Mouse (Mus musculus) heart, postnatal 0 days (tissue): Measurements from ENCODE around the gene Csrnp1. TPM values are rescaled to one million over a fixed set of nuclear protein-coding genes. Genes with fewer than 3 reads are reported as not detected.

ENCODE experiments used
- ATAC-seq: fragments of 200-750 bp; cut with Nextera tagmentation; 2 replicates; pipeline ENCODE4 v1.8.0; 2017; ENCODE audit warnings: low read depth, moderate number of reproducible peaks, moderate library complexity; ENCODE audit not compliant: insufficient read depth
- DNase-seq: peaks from one replicate; pipeline ENCODE4 v3.0.0-alpha.2; 2016; ENCODE audit warnings: low spot score
- H3K27ac ChIP-seq: fragments of 300-500 bp; sonication (generic); 2 replicates; pipeline ENCODE4 v1.5.1; 2014; ENCODE audit warnings: low read depth, mild to moderate bottlenecking
- H3K27me3 ChIP-seq: fragments of 300-500 bp; sonication (generic); 2 replicates; pipeline ENCODE4 v1.6.1; 2014; ENCODE audit warnings: low read length, mixed read lengths; ENCODE audit not compliant: control insufficient read depth, insufficient read depth
- H3K36me3 ChIP-seq: fragments of 300-500 bp; sonication (generic); replicated peaks from 2 replicates; pipeline ENCODE4 v1.6.1; 2014; ENCODE audit warnings: low read length, mixed read lengths; ENCODE audit not compliant: control insufficient read depth, insufficient read depth
- H3K4me1 ChIP-seq: fragments of 300-500 bp; sonication (generic); 2 replicates; pipeline ENCODE4 v1.6.1; 2014; ENCODE audit warnings: antibody characterized with exemption; ENCODE audit not compliant: control insufficient read depth, insufficient read depth
- H3K4me2 ChIP-seq: fragments of 300-500 bp; sonication (generic); 2 replicates; pipeline ENCODE4 v1.6.1; 2014; ENCODE audit warnings: low read depth, mild to moderate bottlenecking, low read length, moderate library complexity
- H3K4me3 ChIP-seq: fragments of 300-500 bp; sonication (generic); 2 replicates; pipeline ENCODE4 v1.5.1; 2014; ENCODE audit warnings: low read depth, low read length
- H3K9ac ChIP-seq: fragments of 300-500 bp; sonication (generic); replicated peaks from 2 replicates; pipeline ENCODE4 v1.6.1; 2014; ENCODE audit warnings: low read depth, low read length, mixed read lengths
- H3K9me3 ChIP-seq: fragments of 300-500 bp; sonication (generic); replicated peaks from 2 replicates; pipeline ENCODE4 v1.6.1; 2016; ENCODE audit warnings: low read length; ENCODE audit not compliant: control insufficient read depth
- CTCF ChIP-seq: IDR thresholded peaks from 2 replicates; pipeline ENCODE4 v1.5.1; 2016; ENCODE audit warnings: antibody characterized with exemption, control low read depth, low read depth
- EP300 ChIP-seq: IDR thresholded peaks from 2 replicates; pipeline ENCODE4 v1.6.1; 2016; ENCODE audit warnings: antibody characterized with exemption, low read depth
- WGBS: fragments of 180-500 bp; shearing (Covaris S2); extraction: QIAGEN DNeasy Blood & Tissue Kit; methylation state at CpG from one replicate; pipeline ENCODE4 v1.1.7; 2014; 5-methylcytosine and 5-hydroxymethylcytosine counted together
- polyA plus RNA-seq: library from polyadenylated mRNA; unstranded; fragments of >200 nt; fragmentation: Nextera tagmentation; extraction: Ambion mirVana; gene quantifications from 2 replicates; pipeline ENCODE4 v1.2.1, GENCODE M21; 2015
- total RNA-seq: library from RNA; depleted of rRNA; stranded (reverse); fragments of >200 nt; gene quantifications from 2 replicates; pipeline ENCODE4 v1.2.3, GENCODE M21; 2014; ENCODE audit warnings: low replicate concordance

Gene Csrnp1
- total and polyA plus RNA-seq, 2 experiments from 2014 or later: 4.0 to 23.8 TPM

GRCm38 (mm10) chr9:120002893-120003292 is 18.4 kb upstream of the Csrnp1 start:
- H3K4me2 ChIP-seq: no peak overlapping the region

GRCm38 (mm10) chr9:120001945-120002725 is 17.7 kb upstream of the Csrnp1 start:
- peak; percentile 92 for ATAC-seq
- no peak for TF ChIP-seq EP300
- 0 out of 2 replicates have a peak, but pooled peaks cover 6% of the 10 kb centered on the region for H3K4me1 ChIP-seq
- H3K4me2 ChIP-seq: peak overlapping the region; percentile 61
- H3K27me3 ChIP-seq: no peaks in the 10 kb centered on the region
- peak overlapping the region; percentile 47 for H3K4me3 ChIP-seq
- peak; percentile 95 for DNase-seq
- H3K36me3 ChIP-seq: no peaks in the 10 kb centered on the region
- H3K27ac ChIP-seq: peak overlapping the region; percentile 77
- H3K9me3 ChIP-seq: no peaks in the 10 kb centered on the region
- WGBS: 9% methylated on average over 31 of the region's 31 CpGs
- peak overlapping the region; percentile 33; the same call in 1 of the 2 replicates for H3K9ac ChIP-seq

More at GRCm38 (mm10) chr9:120002893-120003292, 18.4 kb upstream of the Csrnp1 start:
- TF ChIP-seq EP300: no peak
- TF ChIP-seq CTCF: no peak
- Histone ChIP-seq H3K36me3 (no peaks in the 10 kb centered on the region), H3K4me3 (no peak overlapping the region), H3K9ac (no peak overlapping the region), H3K9me3 (no peaks in the 10 kb centered on the region), H3K27me3 (no peaks in the 10 kb centered on the region), H3K4me1 (0 out of 2 replicates have a peak, but pooled peaks cover 6% of the 10 kb centered on the region), H3K27ac (no peak overlapping the region)
- ATAC-seq (no peak), DNase-seq (no peak)
- 87% methylated on average over 5 of the region's 5 CpGs for WGBS

- TF ChIP-seq EP300 (no peak), CTCF (no peak)
- no peaks in the 10 kb centered on the region for H3K27me3 ChIP-seq
- no peak for DNase-seq
- 0 out of 2 replicates have a peak, but pooled peaks cover 6% of the 10 kb centered on the region for H3K4me1 ChIP-seq
- no peak overlapping the region for H3K4me2 ChIP-seq
- H3K27ac ChIP-seq: 0 out of 2 replicates have a peak overlapping the region, but pooled peaks have one; percentile 77
- 61% methylated on average over 5 of the region's 5 CpGs for WGBS
- no peak overlapping the region for H3K4me3 ChIP-seq
- no peaks in the 10 kb centered on the region for H3K9me3 ChIP-seq
- H3K36me3 ChIP-seq: no peaks in the 10 kb centered on the region
- H3K9ac ChIP-seq: no peak overlapping the region
- no peak for ATAC-seq
Observed at GRCm38 (mm10) chr9:120000761-120001160, 16.3 kb upstream of the Csrnp1 start.

- no peak overlapping the region for H3K27ac ChIP-seq
Observed at GRCm38 (mm10) chr9:119999636-120000035, 15.2 kb upstream of the Csrnp1 start.

GRCm38 (mm10) chr9:119998776-119999175 is 14.3 kb upstream of the Csrnp1 start:
- Histone ChIP-seq H3K27me3 (no peaks in the 10 kb centered on the region), H3K4me2 (no peak overlapping the region), H3K9ac (no peak overlapping the region), H3K27ac (no peak overlapping the region), H3K9me3 (no peaks in the 10 kb centered on the region), H3K4me3 (no peak overlapping the region), H3K4me1 (0 out of 2 replicates have a peak, but pooled peaks cover 6% of the 10 kb centered on the region), H3K36me3 (no peaks in the 10 kb centered on the region)
- ATAC-seq (no peak), DNase-seq (no peak)
- 74% methylated on average over 1 of the region's 1 CpGs for WGBS
- TF ChIP-seq CTCF: no peak
- no peak for TF ChIP-seq EP300

More at GRCm38 (mm10) chr9:119999636-120000035, 15.2 kb upstream of the Csrnp1 start:
- ATAC-seq (no peak), DNase-seq (no peak)
- H3K9me3 ChIP-seq: no peaks in the 10 kb centered on the region
- no peaks in the 10 kb centered on the region for H3K27me3 ChIP-seq
- no peak overlapping the region for H3K9ac ChIP-seq
- 0 out of 2 replicates have a peak, but pooled peaks cover 6% of the 10 kb centered on the region for H3K4me1 ChIP-seq
- no peaks in the 10 kb centered on the region for H3K36me3 ChIP-seq
- TF ChIP-seq CTCF (no peak), EP300 (no peak)
- no peak overlapping the region for H3K4me2 ChIP-seq
- H3K4me3 ChIP-seq: no peak overlapping the region
- 58% methylated on average over 6 of the region's 6 CpGs for WGBS
